Mouse (Mus musculus) ES-E14 (cell line): ENCODE measurements around the gene Klhl25. TPM values are rescaled to one million over a fixed set of nuclear protein-coding genes. Genes with fewer than 3 reads are reported as not detected.

Experiments
- DNase-seq: peaks from one replicate; pipeline ENCODE4 v3.0.0-alpha.2; 2013; ENCODE audit warnings: low read depth, low spot score
- H3K27ac ChIP-seq: 2 replicates; pipeline ENCODE4 v1.5.1; 2012; ENCODE audit warnings: low read depth, mild to moderate bottlenecking, low read length, moderate library complexity, mixed read lengths; ENCODE audit not compliant: poor library complexity, insufficient read depth, severe bottlenecking
- H3K36me3 ChIP-seq: 2 replicates; pipeline ENCODE4 v1.6.1; 2012; ENCODE audit warnings: mild to moderate bottlenecking, low read length, moderate library complexity, mixed read lengths; ENCODE audit not compliant: control insufficient read depth, poor library complexity, insufficient read depth, severe bottlenecking
- H3K4me1 ChIP-seq, 2 experiments: fragments of 150-350 bp in 1 of 2; sonication (generic) in 1 of 2; 2 replicates each; pipeline ENCODE4 v1.6.1; 2012; ENCODE audit warnings: low read length in 2 of 2, mild to moderate bottlenecking in 1 of 2, mixed read lengths in 1 of 2; ENCODE audit not compliant: control insufficient read depth in 2 of 2, insufficient read depth in 2 of 2, poor library complexity in 1 of 2
- H3K4me3 ChIP-seq, 2 experiments: fragments of 150-350 bp in 1 of 2; sonication (generic) in 1 of 2; 2 replicates each; pipeline ENCODE4 v1.5.1; 2012; ENCODE audit warnings: low read length in 2 of 2, low read depth in 1 of 2, mild to moderate bottlenecking in 1 of 2, mixed read lengths in 1 of 2; ENCODE audit not compliant: insufficient read depth in 1 of 2, poor library complexity in 1 of 2, severe bottlenecking in 1 of 2
- H3K9ac ChIP-seq: 2 replicates; pipeline ENCODE4 v1.6.1; 2012; ENCODE audit warnings: low read depth, mild to moderate bottlenecking, low read length, mixed read lengths; ENCODE audit not compliant: poor library complexity, insufficient read depth, severe bottlenecking
- H3K9me3 ChIP-seq: fragments of 150-350 bp; sonication (generic); 2 replicates; pipeline ENCODE4 v1.6.1; 2012; ENCODE audit warnings: low read depth, mild to moderate bottlenecking, low read length; ENCODE audit not compliant: control insufficient read depth, insufficient read depth
- CHD2 ChIP-seq: IDR thresholded peaks from 2 replicates; pipeline ENCODE4 v1.6.1; 2014; ENCODE audit warnings: mild to moderate bottlenecking, low read depth, low read length, inconsistent platforms
- HCFC1 ChIP-seq: IDR thresholded peaks from 2 replicates; pipeline ENCODE4 v1.6.1; 2012; ENCODE audit warnings: low read length, inconsistent platforms, borderline replicate concordance; ENCODE audit not compliant: insufficient read depth
- MAFK ChIP-seq: IDR thresholded peaks from 2 replicates; pipeline ENCODE4 v1.6.1; 2014; ENCODE audit warnings: mild to moderate bottlenecking, low read depth, low read length, inconsistent platforms; ENCODE audit not compliant: insufficient read depth
- ZC3H11A ChIP-seq: IDR thresholded peaks from 2 replicates; pipeline ENCODE4 v1.6.1; 2012; ENCODE audit warnings: low read depth, mild to moderate bottlenecking, inconsistent platforms, low read length, borderline replicate concordance
- ZNF384 ChIP-seq: IDR thresholded peaks from 2 replicates; pipeline ENCODE4 v1.6.1; 2012; ENCODE audit warnings: low read depth, low read length, inconsistent platforms
- in situ Hi-C, 2 experiments: fragments of 600-800 bp; cut with MboI; formaldehyde crosslinking; loops; one replicate each; pipeline ENCODE4 v1.15.1; 2025; ENCODE audit warnings: low sequenced_read_pairs in 2 of 2, inconsistent platforms in 1 of 2; ENCODE audit not compliant: unreplicated experiment in 2 of 2
- total RNA-seq: library from RNA; depleted of rRNA; stranded (reverse); fragments of 300-350 nt; gene quantifications from 2 replicates; pipeline ENCODE4 v1.2.3, GENCODE M21; 2012

Klhl25 gene
- total RNA-seq, 1 experiment, result 10.8 TPM

- Histone ChIP-seq H3K4me3 (no peak overlapping the region), H3K4me1 (peaks cover 0 to 4% of the 10 kb centered on the region in 2 experiments; a peak in 2 of 4 replicates), H3K9ac (no peak overlapping the region), H3K36me3 (peaks cover 2% of the 10 kb centered on the region; the same call in 1 of the 2 replicates), H3K9me3 (no peaks in the 10 kb centered on the region), H3K27ac (no peak overlapping the region)
- no peak for DNase-seq
- in situ Hi-C loops, result no loop called here
- no peak for TF ChIP-seq MAFK
- TF ChIP-seq CHD2, result no peak
- TF ChIP-seq ZNF384, result no peak
- TF ChIP-seq HCFC1, result no peak
- no peak for TF ChIP-seq ZC3H11A
These were observed 5.2 kb downstream of the Klhl25 start for GRCm38 (mm10) chr7:75853171-75853830.

GRCm38 (mm10) chr7:75854231-75854925, 6.3 kb downstream of the Klhl25 start:
- no peak for TF ChIP-seq MAFK
- TF ChIP-seq CHD2, result no peak
- TF ChIP-seq HCFC1, result no peak
- TF ChIP-seq ZC3H11A, result no peak
- TF ChIP-seq ZNF384, result no peak
- Histone ChIP-seq H3K4me3 (no peak overlapping the region), H3K9ac (no peak overlapping the region), H3K4me1 (peaks cover 0 to 3% of the 10 kb centered on the region in 2 experiments; a peak in 2 of 4 replicates), H3K36me3 (peaks cover 4% of the 10 kb centered on the region), H3K27ac (no peak overlapping the region), H3K9me3 (no peaks in the 10 kb centered on the region)
- no peak for DNase-seq
- in situ Hi-C loops, result no loop called here

- Histone ChIP-seq H3K9ac (no peak overlapping the region), H3K9me3 (peaks cover under 1% of the 10 kb centered on the region; the same call in 1 of the 2 replicates), H3K4me1 (no peaks in the 10 kb centered on the region; a peak in 1 of 4 replicates), H3K27ac (no peak overlapping the region), H3K4me3 (no peak overlapping the region), H3K36me3 (peaks cover 8% of the 10 kb centered on the region)
- TF ChIP-seq ZC3H11A, result no peak
- TF ChIP-seq MAFK, result no peak
- no peak for TF ChIP-seq HCFC1
- TF ChIP-seq CHD2, result no peak
- TF ChIP-seq ZNF384, result no peak
- in situ Hi-C loops, result no loop called here
- DNase-seq, result no peak
These were observed 6.9 kb downstream of the Klhl25 start for GRCm38 (mm10) chr7:75855028-75855427.

- DNase-seq, result no peak
- H3K36me3 ChIP-seq, result peaks cover 13% of the 10 kb centered on the region
- TF ChIP-seq HCFC1, result no peak
- no peak for TF ChIP-seq MAFK
- no peak for TF ChIP-seq CHD2
- no peak for TF ChIP-seq ZNF384
- no peak for TF ChIP-seq ZC3H11A
- peaks cover 5% of the 10 kb centered on the region for H3K9me3 ChIP-seq
- in situ Hi-C loops, result no loop called here
- H3K27ac ChIP-seq, result no peak overlapping the region
- H3K9ac ChIP-seq, result no peak overlapping the region
- no peak overlapping the region for H3K4me3 ChIP-seq
- no peaks in the 10 kb centered on the region; a peak in 1 of 4 replicates for H3K4me1 ChIP-seq
These were observed 8.1 kb downstream of the Klhl25 start for GRCm38 (mm10) chr7:75856259-75856658.
